Mouse (Mus musculus) embryo, embryonic 11 days (tissue): ENCODE measurements around the gene Synpo2.

Experiments used
- DNase-seq: peaks from one replicate; pipeline ENCODE4 v3.0.0-alpha.2; 2015

Gene Synpo2

GRCm38 (mm10) chr3:123163192-123163523 is 72.8 kb downstream of the Synpo2 start:
- no peak for DNase-seq

DNA sequence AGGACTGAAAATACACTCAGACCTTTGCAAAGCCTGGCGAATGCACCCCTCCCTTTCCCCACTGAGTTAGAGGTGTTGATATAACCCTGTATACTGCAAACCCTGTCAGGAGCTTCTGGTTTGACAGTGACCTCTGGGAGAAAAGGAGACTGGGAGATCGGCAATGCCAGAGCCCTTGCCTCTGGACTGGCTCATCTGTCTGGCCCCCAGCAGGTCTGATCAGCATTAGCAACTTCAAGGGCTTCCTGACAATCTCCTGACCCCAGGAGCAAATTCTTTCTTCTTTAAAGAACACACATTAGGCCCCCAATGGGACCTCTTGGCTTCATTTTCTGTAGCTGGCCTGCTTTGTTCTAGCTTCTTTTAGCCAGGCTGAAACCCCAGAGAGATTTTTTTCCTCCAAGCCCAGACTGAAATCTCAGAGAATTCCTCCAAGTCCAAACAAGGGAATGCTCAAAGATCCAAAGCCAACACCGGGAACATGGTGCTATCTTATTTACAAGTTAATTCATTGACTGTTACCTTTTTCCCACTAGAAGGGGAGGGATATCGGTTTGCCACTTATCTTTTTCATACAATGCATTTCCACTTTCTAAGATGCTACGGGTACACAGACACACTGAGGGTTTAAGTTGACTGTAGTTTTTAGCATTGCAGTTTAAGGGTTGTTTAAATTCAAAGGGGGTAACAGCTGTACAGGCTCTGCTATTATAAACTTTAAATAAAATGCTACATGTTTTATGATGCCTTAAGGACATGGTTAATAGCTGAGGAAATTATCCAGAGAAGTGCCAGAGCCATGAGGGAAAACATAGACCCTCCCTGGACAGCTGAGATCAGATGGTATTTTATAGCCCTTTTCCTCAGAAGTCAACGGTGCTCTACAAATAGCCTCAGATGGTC is 73.4 kb downstream of the Synpo2 start:
- no peak for DNase-seq

DNA sequence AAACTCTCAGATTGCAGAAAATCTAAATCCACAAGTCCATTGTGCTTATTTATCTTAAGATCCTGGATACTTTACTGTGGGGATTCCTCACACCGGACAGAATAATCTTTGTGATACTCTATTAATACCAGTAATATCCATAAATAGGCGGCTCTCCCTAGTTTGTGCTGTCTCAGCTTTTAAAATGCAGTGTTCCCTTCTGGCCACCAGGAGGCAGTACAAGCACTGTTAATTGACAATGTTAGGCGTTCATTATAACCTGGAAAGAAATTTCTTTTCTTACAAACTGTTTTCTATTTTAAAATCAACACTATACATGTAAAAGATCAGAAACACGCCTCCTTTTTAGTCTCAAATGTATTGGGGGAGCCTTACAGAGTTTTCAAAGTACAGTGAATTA is 75.2 kb downstream of the Synpo2 start:
- peak; percentile 62 for DNase-seq

DNA sequence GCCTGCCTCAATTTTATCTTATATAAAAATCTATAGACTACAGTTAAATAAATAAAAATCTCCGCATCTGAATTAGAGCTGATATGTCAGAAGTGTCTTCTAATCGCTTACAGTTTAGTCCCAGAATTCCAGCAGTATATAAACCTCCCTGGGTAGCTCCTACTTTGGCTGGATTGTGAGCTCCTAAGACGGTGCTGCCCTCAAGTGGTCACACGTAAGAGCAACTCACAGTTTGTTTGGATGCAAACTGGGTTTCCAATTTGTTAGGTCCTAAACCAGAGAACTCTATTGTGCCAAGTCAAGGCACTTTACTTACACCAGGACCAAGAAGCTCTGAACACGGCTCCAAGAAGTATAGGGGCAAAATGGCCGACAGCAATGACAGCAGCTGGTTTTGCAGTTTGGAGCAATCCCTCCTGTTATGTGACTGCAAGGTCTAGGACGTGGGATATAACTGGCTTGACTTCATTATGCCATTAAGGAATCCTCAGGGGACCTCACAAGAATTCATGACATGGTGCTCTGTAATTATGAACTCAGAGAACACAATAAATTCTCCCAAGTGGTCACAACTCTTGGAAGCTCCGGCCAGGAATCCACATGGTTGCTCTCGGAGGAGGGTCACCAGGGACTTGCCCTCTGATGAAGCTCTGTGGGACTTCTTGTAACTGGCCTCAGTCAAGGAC is 76.7 kb downstream of the Synpo2 start:
- peak; percentile 82 for DNase-seq

GRCm38 (mm10) chr3:123158579-123158978 is 77.4 kb downstream of the Synpo2 start:
- DNase-seq: peak; percentile 55

- DNase-seq: no peak
Measured at GRCm38 (mm10) chr3:123153337-123153736, 82.6 kb downstream of the Synpo2 start.

DNA sequence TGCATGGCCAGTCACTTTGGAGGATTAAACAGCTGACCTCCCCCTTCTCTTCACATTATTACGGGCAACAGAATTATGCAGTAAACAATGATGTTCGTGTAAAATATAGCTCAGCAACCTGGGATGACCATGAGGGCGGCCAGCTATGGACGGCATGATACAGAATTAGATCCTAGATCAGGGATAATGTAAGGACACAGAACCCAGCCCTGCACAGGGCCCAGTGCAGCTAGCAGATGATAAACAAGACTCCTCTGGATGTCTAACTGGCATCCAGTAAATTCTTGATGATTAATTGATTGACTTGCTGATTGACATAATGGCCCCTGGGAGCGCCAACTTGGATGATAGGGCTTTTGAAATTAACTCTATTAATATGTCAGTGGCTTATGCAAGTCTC is 83.0 kb downstream of the Synpo2 start:
- DNase-seq: no peak

GRCm38 (mm10) chr3:123150523-123151135 is 85.3 kb downstream of the Synpo2 start:
- DNase-seq: no peak

- no peak for DNase-seq
Measured at GRCm38 (mm10) chr3:123149380-123150162, 86.4 kb downstream of the Synpo2 start.

DNA sequence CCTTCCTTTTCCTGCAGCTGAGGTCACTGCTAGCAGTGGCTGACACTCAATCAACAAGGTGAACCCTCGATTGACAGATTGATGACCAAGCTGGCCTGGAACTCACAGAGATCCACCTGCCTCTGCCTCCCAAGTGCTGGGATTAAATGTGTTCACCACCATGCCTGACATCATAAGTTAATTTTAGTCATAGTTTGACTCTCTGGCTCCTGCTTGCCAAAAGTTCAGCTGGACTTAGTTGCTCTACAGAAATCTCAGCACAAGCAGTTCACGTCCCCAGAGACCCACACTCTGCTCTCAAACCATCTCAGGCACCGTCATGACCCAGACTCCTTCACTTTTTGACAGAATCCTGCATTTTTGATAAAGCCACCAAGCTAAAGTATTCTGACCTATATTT is 87.3 kb downstream of the Synpo2 start:
- DNase-seq: no peak

GRCm38 (mm10) chr3:123146557-123146956 is 89.4 kb downstream of the Synpo2 start:
- no peak for DNase-seq

GRCm38 (mm10) chr3:123145942-123146341 is 90.0 kb downstream of the Synpo2 start:
- no peak for DNase-seq

- no peak for DNase-seq
Measured at GRCm38 (mm10) chr3:123143412-123143811, 92.5 kb downstream of the Synpo2 start.

GRCm38 (mm10) chr3:123142298-123142697 is 93.7 kb downstream of the Synpo2 start:
- DNase-seq: no peak

DNA sequence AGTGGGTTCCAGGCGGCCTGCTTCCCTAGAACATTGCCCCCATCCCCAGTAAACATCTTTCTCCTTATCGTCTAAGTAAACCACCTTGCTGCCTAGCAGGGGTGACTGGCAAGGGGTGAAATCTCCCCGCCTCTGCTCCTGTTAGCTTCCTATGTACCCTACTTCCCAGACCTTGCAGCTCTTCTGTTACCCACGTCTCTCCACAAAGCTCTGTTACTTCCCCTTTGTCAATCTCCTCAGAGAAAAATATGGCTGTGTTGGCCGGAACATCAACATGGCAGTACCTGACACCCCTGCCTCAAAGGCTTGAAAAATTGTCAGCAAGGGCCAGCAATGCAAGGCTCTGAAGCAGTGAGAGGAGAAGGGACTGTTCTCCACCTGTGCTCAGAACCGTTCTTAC is 94.9 kb downstream of the Synpo2 start:
- no peak for DNase-seq

GRCm38 (mm10) chr3:123140134-123140533 is 95.8 kb downstream of the Synpo2 start:
- no peak for DNase-seq

DNA sequence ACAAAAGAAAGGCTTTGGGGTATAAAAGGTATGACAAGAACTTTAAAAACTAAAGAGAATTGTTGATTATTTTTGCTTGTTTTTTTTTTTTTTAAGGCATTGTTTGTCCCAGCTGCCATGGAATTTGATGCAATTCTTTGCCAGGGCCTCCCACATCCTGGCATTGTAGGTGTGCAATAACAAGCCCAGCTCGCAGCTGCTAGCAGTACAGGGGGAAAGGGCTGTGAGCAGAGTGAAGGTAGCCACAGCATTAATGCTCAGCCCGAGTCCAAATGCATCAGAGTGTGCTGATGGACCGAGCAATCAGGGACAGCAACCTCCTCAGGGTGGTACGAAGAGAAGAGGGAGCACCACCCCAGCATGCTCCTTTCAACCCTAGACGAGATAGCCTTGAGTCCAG is 96.3 kb downstream of the Synpo2 start:
- DNase-seq: no peak

GRCm38 (mm10) chr3:123138274-123139003 is 97.5 kb downstream of the Synpo2 start:
- DNase-seq: no peak

DNA sequence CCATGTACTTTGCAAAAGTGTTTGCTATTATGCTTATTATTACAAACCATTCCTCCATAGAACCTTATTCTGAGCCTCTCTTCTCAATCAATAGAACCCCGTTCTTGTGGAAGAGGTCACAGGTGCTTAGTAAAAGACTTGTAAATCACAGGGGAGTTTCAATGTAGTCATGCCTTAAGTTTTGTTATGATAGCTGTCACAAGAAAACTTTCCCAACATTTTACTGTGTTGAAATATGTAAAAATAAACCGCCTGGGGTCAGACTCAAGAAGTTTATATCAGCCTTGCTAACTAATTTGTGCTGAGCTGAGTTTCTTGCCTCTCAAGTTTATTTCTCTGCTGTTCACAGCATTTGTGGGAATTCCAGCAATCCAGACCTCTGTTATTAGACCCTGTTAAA is 103.8 kb downstream of the Synpo2 start:
- no peak for DNase-seq

- DNase-seq: no peak
Measured at GRCm38 (mm10) chr3:123131151-123131756, 104.7 kb downstream of the Synpo2 start.

GRCm38 (mm10) chr3:123130314-123131150 is 105.4 kb downstream of the Synpo2 start:
- no peak for DNase-seq
